Mouse (Mus musculus): ENCODE results near the gene Ptprj.

Ptprj gene

DNA sequence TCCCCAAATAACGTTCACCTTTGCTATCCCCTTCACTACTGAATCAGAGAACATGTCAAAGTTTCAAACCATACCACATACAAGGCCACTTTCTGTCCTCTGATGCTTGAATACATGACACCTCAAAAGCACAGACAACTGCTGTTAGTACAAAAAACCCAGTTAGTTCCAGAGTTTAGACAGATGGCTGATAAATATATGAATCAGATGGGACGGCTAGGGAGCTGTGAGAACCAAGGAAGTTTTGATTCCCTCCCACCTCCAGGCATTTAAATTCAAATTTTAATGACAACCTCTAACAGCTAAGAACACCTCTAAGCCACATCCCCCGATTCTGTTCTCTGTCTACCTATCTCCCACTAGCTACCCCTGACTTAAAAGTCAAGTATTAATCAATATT, 33.1 kb upstream of the Ptprj start:
- peaks cover 29% of the 10 kb centered on the region for H3K4me1 ChIP-seq (replicated peaks; ENCODE audit: low read depth, low read length)
- H3K36me3 ChIP-seq (ENCODE audit: insufficient read depth, low read length) = no peaks in the 10 kb centered on the region
- H3K27me3 ChIP-seq (ENCODE audit: insufficient read depth, low read length) = no peaks in the 10 kb centered on the region
- no peak overlapping the region for H3K4me3 ChIP-seq (replicated peaks; ENCODE audit: low read length)
- no peaks in the 10 kb centered on the region for H3K9me3 ChIP-seq (ENCODE audit: low read length)
- TF ChIP-seq NANOG (IDR thresholded peaks at IDR 0.05; ENCODE audit: borderline replicate concordance, low read length) = no peak
- TF ChIP-seq CTCF (conservative IDR thresholded peaks at IDR 0.05; ENCODE audit: low read length) = no peak
- no peak for TF ChIP-seq POU5F1 (IDR thresholded peaks at IDR 0.05; ENCODE audit: borderline replicate concordance, low read length)

DNA sequence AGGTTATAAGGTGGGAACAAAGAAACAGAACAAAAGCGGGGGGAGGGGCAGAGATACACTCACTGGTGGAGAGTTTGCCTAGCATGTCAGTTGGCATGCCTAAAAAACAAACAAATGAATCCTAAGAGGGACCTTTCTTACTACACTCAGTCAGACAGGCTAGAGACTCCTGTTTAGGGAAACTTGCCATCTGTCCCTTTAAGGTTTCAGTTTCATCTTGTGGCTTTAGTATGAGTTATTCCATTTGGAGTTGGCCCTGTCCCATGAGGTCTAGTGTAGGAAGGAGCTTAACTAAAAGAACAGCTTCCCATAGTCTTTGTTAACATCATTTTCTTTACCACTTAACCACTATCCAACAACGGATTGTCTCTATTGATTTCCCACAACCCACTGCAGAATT, 32.6 kb upstream of the Ptprj start:
- Histone ChIP-seq H3K4me1 (replicated peaks; ENCODE audit: low read depth, low read length) (peaks cover 29% of the 10 kb centered on the region), H3K27me3 (ENCODE audit: insufficient read depth, low read length) (no peaks in the 10 kb centered on the region), H3K9me3 (ENCODE audit: low read length) (no peaks in the 10 kb centered on the region), H3K36me3 (ENCODE audit: insufficient read depth, low read length) (no peaks in the 10 kb centered on the region), H3K4me3 (replicated peaks; ENCODE audit: low read length) (no peak overlapping the region)
- no peak for TF ChIP-seq NANOG (IDR thresholded peaks at IDR 0.05; ENCODE audit: borderline replicate concordance, low read length)
- TF ChIP-seq POU5F1 (IDR thresholded peaks at IDR 0.05; ENCODE audit: borderline replicate concordance, low read length) = no peak
- TF ChIP-seq CTCF (conservative IDR thresholded peaks at IDR 0.05; ENCODE audit: low read length) = no peak

DNA sequence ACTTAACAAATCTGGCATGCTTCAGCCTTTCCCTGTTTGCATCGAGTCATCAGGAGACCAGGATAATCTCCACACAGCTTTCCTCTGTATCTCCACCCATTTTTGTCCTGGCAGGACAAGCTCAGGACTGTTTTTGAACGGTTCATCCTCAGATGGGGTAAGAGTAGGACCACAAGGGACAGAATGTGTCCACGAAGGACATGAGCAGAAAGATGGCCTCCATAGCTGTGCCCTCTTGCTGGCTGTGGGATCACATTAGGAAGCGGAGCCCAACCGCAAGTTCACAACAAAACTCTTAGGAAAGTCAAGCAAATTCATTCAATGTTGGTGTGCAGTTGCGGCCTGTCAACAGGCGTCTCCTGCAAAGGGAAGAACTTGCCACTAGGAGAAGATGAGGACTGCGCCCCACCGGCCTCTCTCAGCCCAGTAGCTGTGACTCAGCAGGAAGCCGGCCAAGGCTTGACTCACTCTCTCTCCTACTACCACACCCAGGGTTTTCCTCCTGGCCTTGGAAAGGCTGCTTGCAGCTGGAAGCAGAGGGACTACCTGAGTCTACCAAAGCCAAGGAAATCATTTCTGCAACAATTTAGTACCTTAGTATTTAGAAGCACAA, 31.6 kb upstream of the Ptprj start:
- H3K4me1 ChIP-seq (replicated peaks; ENCODE audit: low read depth, low read length) = peaks cover 29% of the 10 kb centered on the region
- TF ChIP-seq NANOG (IDR thresholded peaks at IDR 0.05; ENCODE audit: borderline replicate concordance, low read length) = no peak
- no peak for TF ChIP-seq CTCF (conservative IDR thresholded peaks at IDR 0.05; ENCODE audit: low read length)
- TF ChIP-seq POU5F1 (IDR thresholded peaks at IDR 0.05; ENCODE audit: borderline replicate concordance, low read length) = no peak
- H3K4me3 ChIP-seq (replicated peaks; ENCODE audit: low read length) = 0 out of 2 replicates have a peak overlapping the region, but pooled peaks have one; percentile 7
- H3K36me3 ChIP-seq (ENCODE audit: insufficient read depth, low read length) = no peaks in the 10 kb centered on the region
- no peaks in the 10 kb centered on the region for H3K27me3 ChIP-seq (ENCODE audit: insufficient read depth, low read length)
- no peaks in the 10 kb centered on the region for H3K9me3 ChIP-seq (ENCODE audit: low read length)

GRCm38 (mm10) chr2:90601056-90601455, 20.6 kb upstream of the Ptprj start:
- Histone ChIP-seq H3K4me1 (replicated peaks; ENCODE audit: low read depth, low read length) (no peaks in the 10 kb centered on the region), H3K9me3 (ENCODE audit: low read length) (peaks cover 24% of the 10 kb centered on the region), H3K27me3 (ENCODE audit: insufficient read depth, low read length) (no peaks in the 10 kb centered on the region), H3K4me3 (replicated peaks; ENCODE audit: low read length) (no peak overlapping the region), H3K36me3 (ENCODE audit: insufficient read depth, low read length) (no peaks in the 10 kb centered on the region)
- TF ChIP-seq NANOG (IDR thresholded peaks at IDR 0.05; ENCODE audit: borderline replicate concordance, low read length) = no peak
- no peak for TF ChIP-seq CTCF (conservative IDR thresholded peaks at IDR 0.05; ENCODE audit: low read length)
- no peak for TF ChIP-seq POU5F1 (IDR thresholded peaks at IDR 0.05; ENCODE audit: borderline replicate concordance, low read length)

GRCm38 (mm10) chr2:90588141-90588540, 7.7 kb upstream of the Ptprj start:
- H3K27me3 ChIP-seq (ENCODE audit: insufficient read depth, low read length) = peaks cover 9% of the 10 kb centered on the region; the same call in 1 of the 2 replicates
- TF ChIP-seq POU5F1 (IDR thresholded peaks at IDR 0.05; ENCODE audit: borderline replicate concordance, low read length) (no peak), CTCF (conservative IDR thresholded peaks at IDR 0.05; ENCODE audit: low read length) (no peak), NANOG (IDR thresholded peaks at IDR 0.05; ENCODE audit: borderline replicate concordance, low read length) (no peak)
- no peaks in the 10 kb centered on the region for H3K4me1 ChIP-seq (replicated peaks; ENCODE audit: low read depth, low read length)

GRCm38 (mm10) chr2:90584506-90584905, 4.1 kb upstream of the Ptprj start:
- Histone ChIP-seq H3K9me3 (ENCODE audit: low read length) (peaks cover 8% of the 10 kb centered on the region; the same call in 1 of the 2 replicates), H3K27me3 (ENCODE audit: insufficient read depth, low read length) (peaks cover 25% of the 10 kb centered on the region), H3K36me3 (ENCODE audit: insufficient read depth, low read length) (no peaks in the 10 kb centered on the region), H3K4me3 (replicated peaks; ENCODE audit: low read length) (no peak overlapping the region), H3K4me1 (replicated peaks; ENCODE audit: low read depth, low read length) (peaks cover 7% of the 10 kb centered on the region)
- TF ChIP-seq POU5F1 (IDR thresholded peaks at IDR 0.05; ENCODE audit: borderline replicate concordance, low read length) (no peak), NANOG (IDR thresholded peaks at IDR 0.05; ENCODE audit: borderline replicate concordance, low read length) (no peak), CTCF (conservative IDR thresholded peaks at IDR 0.05; ENCODE audit: low read length) (no peak)

More at GRCm38 (mm10) chr2:90588141-90588540, 7.7 kb upstream of the Ptprj start:
- Histone ChIP-seq H3K36me3 (ENCODE audit: insufficient read depth, low read length) (no peaks in the 10 kb centered on the region), H3K9me3 (ENCODE audit: low read length) (peaks cover 8% of the 10 kb centered on the region; the same call in 1 of the 2 replicates), H3K4me3 (replicated peaks; ENCODE audit: low read length) (no peak overlapping the region)

- peaks cover 32% of the 10 kb centered on the region for H3K27me3 ChIP-seq (ENCODE audit: insufficient read depth, low read length)
- no peaks in the 10 kb centered on the region for H3K36me3 ChIP-seq (ENCODE audit: insufficient read depth, low read length)
- peaks cover 8% of the 10 kb centered on the region; the same call in 1 of the 2 replicates for H3K9me3 ChIP-seq (ENCODE audit: low read length)
- no peak for TF ChIP-seq POU5F1 (IDR thresholded peaks at IDR 0.05; ENCODE audit: borderline replicate concordance, low read length)
- no peak for TF ChIP-seq NANOG (IDR thresholded peaks at IDR 0.05; ENCODE audit: borderline replicate concordance, low read length)
- no peak for TF ChIP-seq CTCF (conservative IDR thresholded peaks at IDR 0.05; ENCODE audit: low read length)
- H3K4me1 ChIP-seq (replicated peaks; ENCODE audit: low read depth, low read length) = peaks cover 13% of the 10 kb centered on the region
- no peak overlapping the region for H3K4me3 ChIP-seq (replicated peaks; ENCODE audit: low read length)
Measured at GRCm38 (mm10) chr2:90583628-90584131, 3.2 kb upstream of the Ptprj start.

- Histone ChIP-seq H3K9me3 (ENCODE audit: low read length) (peaks cover 8% of the 10 kb centered on the region; the same call in 1 of the 2 replicates), H3K4me1 (replicated peaks; ENCODE audit: low read depth, low read length) (peaks cover 13% of the 10 kb centered on the region), H3K27me3 (ENCODE audit: insufficient read depth, low read length) (peaks cover 39% of the 10 kb centered on the region), H3K4me3 (replicated peaks; ENCODE audit: low read length) (no peak overlapping the region), H3K36me3 (ENCODE audit: insufficient read depth, low read length) (no peaks in the 10 kb centered on the region)
- TF ChIP-seq POU5F1 (IDR thresholded peaks at IDR 0.05; ENCODE audit: borderline replicate concordance, low read length) (no peak), NANOG (IDR thresholded peaks at IDR 0.05; ENCODE audit: borderline replicate concordance, low read length) (no peak), CTCF (conservative IDR thresholded peaks at IDR 0.05; ENCODE audit: low read length) (no peak)
Measured at GRCm38 (mm10) chr2:90582814-90583213, 2.4 kb upstream of the Ptprj start.
